Mouse (Mus musculus) midbrain, embryonic 15.5 days (tissue): Measurements from ENCODE around the gene 4930438A08Rik. TPM values are rescaled to one million over a fixed set of nuclear protein-coding genes. Genes with fewer than 3 reads are reported as not detected.

Experiments used
- ATAC-seq: fragments of 200-750 bp; cut with Nextera tagmentation; replicated peaks from 2 replicates; pipeline ENCODE4 v1.8.0; 2017; ENCODE audit warnings: moderate TSS enrichment
- H3K27ac ChIP-seq: fragments of 300-500 bp; sonication (generic); 2 replicates; pipeline ENCODE4 v1.5.1; 2015; ENCODE audit warnings: mild to moderate bottlenecking, inconsistent platforms
- H3K27me3 ChIP-seq: fragments of 300-500 bp; sonication (generic); replicated peaks from 2 replicates; pipeline ENCODE4 v1.6.1; 2015; ENCODE audit warnings: inconsistent platforms
- H3K36me3 ChIP-seq: fragments of 300-500 bp; sonication (generic); replicated peaks from 2 replicates; pipeline ENCODE4 v1.6.1; 2015; ENCODE audit warnings: inconsistent platforms
- H3K4me1 ChIP-seq: fragments of 300-500 bp; sonication (generic); 2 replicates; pipeline ENCODE4 v1.6.1; 2015; ENCODE audit warnings: inconsistent platforms
- H3K4me2 ChIP-seq: fragments of 300-500 bp; sonication (generic); 2 replicates; pipeline ENCODE4 v1.6.1; 2015; ENCODE audit warnings: inconsistent platforms, mild to moderate bottlenecking, moderate library complexity
- H3K4me3 ChIP-seq: fragments of 300-500 bp; sonication (generic); 2 replicates; pipeline ENCODE4 v1.5.1; 2015; ENCODE audit warnings: mild to moderate bottlenecking, inconsistent platforms
- H3K9ac ChIP-seq: fragments of 300-500 bp; sonication (generic); 2 replicates; pipeline ENCODE4 v1.6.1; 2015; ENCODE audit warnings: mild to moderate bottlenecking, inconsistent platforms
- H3K9me3 ChIP-seq: fragments of 300-500 bp; sonication (generic); 2 replicates; pipeline ENCODE4 v1.6.1; 2016; ENCODE audit warnings: inconsistent platforms
- WGBS: fragments of 180-500 bp; shearing (Covaris S2); methylation state at CpG from one replicate; pipeline ENCODE4 v1.1.7; 2015; ENCODE audit warnings: mixed read lengths; 5-methylcytosine and 5-hydroxymethylcytosine counted together
- polyA plus RNA-seq: library from polyadenylated mRNA; unstranded; fragments of >200 nt; fragmentation: Nextera tagmentation; extraction: Ambion mirVana; gene quantifications from 2 replicates; pipeline ENCODE4 v1.2.1, GENCODE M21; 2015

4930438A08Rik gene
- polyA plus RNA-seq, 1 experiment from 2014 or later = not detected

- Histone ChIP-seq H3K9ac (no peak overlapping the region), H3K36me3 (peaks cover 23% of the 10 kb centered on the region), H3K9me3 (no peaks in the 10 kb centered on the region), H3K4me2 (no peak overlapping the region), H3K4me3 (no peak overlapping the region), H3K27ac (no peak overlapping the region), H3K4me1 (no peaks in the 10 kb centered on the region), H3K27me3 (no peaks in the 10 kb centered on the region)
- no peak for ATAC-seq
- 94% methylated on average over 5 of the region's 5 CpGs for WGBS
Measured at GRCm38 (mm10) chr11:58315536-58316168, 41.1 kb downstream of the 4930438A08Rik start.

GRCm38 (mm10) chr11:58316344-58316743, 41.7 kb downstream of the 4930438A08Rik start:
- peaks cover 23% of the 10 kb centered on the region for H3K36me3 ChIP-seq
- H3K27me3 ChIP-seq = no peaks in the 10 kb centered on the region
- peak; percentile 44 for ATAC-seq
- no peak overlapping the region for H3K4me3 ChIP-seq
- H3K9ac ChIP-seq = no peak overlapping the region
- no peak overlapping the region for H3K27ac ChIP-seq
- no peak overlapping the region for H3K4me2 ChIP-seq
- no peaks in the 10 kb centered on the region for H3K9me3 ChIP-seq
- WGBS = 85% methylated on average over 17 of the region's 17 CpGs
- H3K4me1 ChIP-seq = peaks cover 2% of the 10 kb centered on the region

DNA sequence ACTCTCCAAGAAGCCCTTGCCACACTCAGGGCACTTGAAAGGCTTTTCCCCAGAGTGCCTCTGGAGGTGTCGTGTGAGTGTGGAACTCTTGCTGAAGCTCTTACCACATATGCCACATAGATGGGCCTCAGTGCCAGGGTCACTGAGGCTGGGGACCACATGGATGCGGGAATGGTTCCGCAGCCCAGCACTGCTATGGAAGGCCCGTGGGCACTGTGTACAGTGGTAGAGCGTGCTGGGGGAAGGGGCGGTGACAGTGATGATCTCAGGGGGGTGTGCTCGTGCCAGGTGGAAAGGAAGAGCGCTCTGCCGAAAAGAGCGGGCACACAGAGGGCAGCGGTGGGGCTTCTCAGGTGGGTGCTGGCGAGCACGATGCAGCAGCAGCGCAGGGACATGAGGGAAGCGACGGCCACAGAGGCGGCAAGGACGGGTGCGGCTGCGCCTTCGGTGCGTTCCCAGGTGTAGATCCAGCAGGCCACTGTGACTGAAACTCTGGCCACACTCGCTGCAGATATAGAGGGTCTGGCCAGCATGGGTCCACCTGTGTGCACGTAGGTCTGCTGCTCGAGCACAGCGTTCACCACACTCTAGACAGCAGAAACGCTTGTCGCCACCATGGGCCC, 42.3 kb downstream of the 4930438A08Rik start:
- Histone ChIP-seq H3K36me3 (peaks cover 23% of the 10 kb centered on the region), H3K4me2 (no peak overlapping the region), H3K9ac (no peak overlapping the region), H3K4me3 (no peak overlapping the region), H3K27ac (no peak overlapping the region), H3K27me3 (no peaks in the 10 kb centered on the region), H3K9me3 (no peaks in the 10 kb centered on the region), H3K4me1 (peaks cover 7% of the 10 kb centered on the region)
- 69% methylated on average over 28 of the region's 28 CpGs for WGBS
- ATAC-seq = peak; percentile 57; the same call in 1 of the 2 replicates

DNA sequence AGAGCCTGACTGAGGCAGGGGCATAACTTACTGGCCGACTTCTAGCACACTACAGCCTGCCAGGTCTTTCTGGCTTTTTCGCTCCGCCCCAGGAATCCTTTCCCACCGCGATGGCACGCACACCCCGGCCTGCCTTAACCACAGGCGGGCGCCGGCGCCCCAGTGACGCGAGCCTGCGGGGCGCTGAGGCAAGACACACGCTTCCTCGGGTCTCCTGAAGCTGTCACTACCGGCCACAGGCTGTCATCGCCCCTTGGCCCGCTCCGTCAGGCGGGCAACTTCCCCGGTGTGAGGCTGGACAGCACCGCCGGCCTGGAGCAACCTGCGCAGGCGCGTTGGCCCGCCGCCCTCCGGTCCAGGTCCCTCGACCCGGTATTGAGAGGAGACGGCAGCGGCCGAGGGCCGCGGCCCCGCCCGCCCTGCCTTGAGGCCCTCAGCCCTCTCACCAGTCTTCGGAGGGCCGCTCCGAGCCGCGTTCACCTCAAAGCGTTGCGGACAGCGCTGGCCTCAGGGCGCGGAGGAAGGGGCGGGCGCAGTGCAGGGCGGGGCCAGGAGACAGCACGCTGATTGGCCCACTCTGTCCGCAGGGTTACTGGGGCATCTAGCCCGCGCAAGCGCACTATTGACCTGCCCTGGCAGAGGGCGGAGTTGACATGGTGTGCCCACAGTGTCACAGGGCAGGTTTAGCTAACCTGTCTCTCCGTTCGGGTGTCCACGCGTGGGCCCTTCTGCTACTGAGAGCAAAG, 48.4 kb downstream of the 4930438A08Rik start:
- H3K9ac ChIP-seq = peak overlapping the region; percentile 93
- H3K36me3 ChIP-seq = 0 out of 2 replicates have a peak, but pooled peaks cover 8% of the 10 kb centered on the region
- peak overlapping the region; percentile 97 for H3K27ac ChIP-seq
- peak overlapping the region; percentile 76 for H3K4me3 ChIP-seq
- H3K27me3 ChIP-seq = no peaks in the 10 kb centered on the region
- no peaks in the 10 kb centered on the region for H3K9me3 ChIP-seq
- peak; percentile 98 for ATAC-seq
- WGBS = under 1% methylated on average over 63 of the region's 63 CpGs
- H3K4me1 ChIP-seq = peaks cover 26% of the 10 kb centered on the region
- H3K4me2 ChIP-seq = peak overlapping the region; percentile 70

GRCm38 (mm10) chr11:58323570-58324340, 49.2 kb downstream of the 4930438A08Rik start:
- Histone ChIP-seq H3K4me1 (peaks cover 29% of the 10 kb centered on the region), H3K9ac (peak overlapping the region; percentile 93), H3K27ac (peak overlapping the region; percentile 97), H3K4me3 (peak overlapping the region; percentile 76), H3K36me3 (0 out of 2 replicates have a peak, but pooled peaks cover 8% of the 10 kb centered on the region), H3K4me2 (peak overlapping the region; percentile 70), H3K27me3 (no peaks in the 10 kb centered on the region), H3K9me3 (no peaks in the 10 kb centered on the region)
- peak; percentile 31; the same call in 1 of the 2 replicates for ATAC-seq
- WGBS = 16% methylated on average over 24 of the region's 24 CpGs

- Histone ChIP-seq H3K27ac (no peak overlapping the region), H3K4me3 (no peak overlapping the region), H3K27me3 (no peaks in the 10 kb centered on the region), H3K9me3 (no peaks in the 10 kb centered on the region), H3K4me2 (no peak overlapping the region), H3K36me3 (0 out of 2 replicates have a peak, but pooled peaks cover 6% of the 10 kb centered on the region), H3K9ac (no peak overlapping the region), H3K4me1 (peaks cover 38% of the 10 kb centered on the region)
- ATAC-seq = no peak
- WGBS = 91% methylated on average over 3 of the region's 3 CpGs
Measured at GRCm38 (mm10) chr11:58324614-58325229, 50.1 kb downstream of the 4930438A08Rik start.

DNA sequence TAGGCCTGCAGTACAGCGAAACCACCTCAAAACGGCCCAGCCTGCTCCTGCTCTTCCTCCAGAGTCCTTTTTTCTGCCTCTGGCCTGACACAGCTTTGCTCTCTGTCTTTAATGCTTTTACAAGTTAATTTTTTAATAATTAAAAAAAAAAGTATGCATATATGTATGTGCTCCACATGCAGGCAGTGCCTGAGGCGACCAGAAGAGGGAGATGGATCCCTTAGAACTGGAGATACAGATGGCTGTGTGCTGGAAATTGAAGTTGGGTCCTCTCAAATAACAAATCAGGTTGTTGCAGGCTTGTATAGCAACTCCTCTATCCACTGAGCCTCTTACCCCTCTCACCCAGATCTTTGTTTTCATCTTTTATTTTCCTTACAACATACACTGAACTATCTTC, 52.2 kb downstream of the 4930438A08Rik start:
- no peak overlapping the region for H3K27ac ChIP-seq
- no peaks in the 10 kb centered on the region for H3K9me3 ChIP-seq
- 96% methylated on average over 3 of the region's 3 CpGs for WGBS
- no peak overlapping the region for H3K4me3 ChIP-seq
- H3K9ac ChIP-seq = no peak overlapping the region
- no peak for ATAC-seq
- H3K4me2 ChIP-seq = no peak overlapping the region
- peaks cover 40% of the 10 kb centered on the region for H3K4me1 ChIP-seq
- no peaks in the 10 kb centered on the region for H3K27me3 ChIP-seq
- 0 out of 2 replicates have a peak, but pooled peaks cover 4% of the 10 kb centered on the region for H3K36me3 ChIP-seq

- peaks cover 41% of the 10 kb centered on the region for H3K4me1 ChIP-seq
- peak; percentile 28 for ATAC-seq
- H3K9ac ChIP-seq = peak overlapping the region; percentile 88
- H3K4me2 ChIP-seq = peak overlapping the region; percentile 93
- peak overlapping the region; percentile 66 for H3K4me3 ChIP-seq
- H3K9me3 ChIP-seq = no peaks in the 10 kb centered on the region
- WGBS = under 1% methylated on average over 21 of the region's 21 CpGs
- H3K36me3 ChIP-seq = peaks cover 4% of the 10 kb centered on the region; the same call in 1 of the 2 replicates
- peak overlapping the region; percentile 78 for H3K27ac ChIP-seq
- H3K27me3 ChIP-seq = no peaks in the 10 kb centered on the region
Measured at GRCm38 (mm10) chr11:58329906-58330275, 55.3 kb downstream of the 4930438A08Rik start.

DNA sequence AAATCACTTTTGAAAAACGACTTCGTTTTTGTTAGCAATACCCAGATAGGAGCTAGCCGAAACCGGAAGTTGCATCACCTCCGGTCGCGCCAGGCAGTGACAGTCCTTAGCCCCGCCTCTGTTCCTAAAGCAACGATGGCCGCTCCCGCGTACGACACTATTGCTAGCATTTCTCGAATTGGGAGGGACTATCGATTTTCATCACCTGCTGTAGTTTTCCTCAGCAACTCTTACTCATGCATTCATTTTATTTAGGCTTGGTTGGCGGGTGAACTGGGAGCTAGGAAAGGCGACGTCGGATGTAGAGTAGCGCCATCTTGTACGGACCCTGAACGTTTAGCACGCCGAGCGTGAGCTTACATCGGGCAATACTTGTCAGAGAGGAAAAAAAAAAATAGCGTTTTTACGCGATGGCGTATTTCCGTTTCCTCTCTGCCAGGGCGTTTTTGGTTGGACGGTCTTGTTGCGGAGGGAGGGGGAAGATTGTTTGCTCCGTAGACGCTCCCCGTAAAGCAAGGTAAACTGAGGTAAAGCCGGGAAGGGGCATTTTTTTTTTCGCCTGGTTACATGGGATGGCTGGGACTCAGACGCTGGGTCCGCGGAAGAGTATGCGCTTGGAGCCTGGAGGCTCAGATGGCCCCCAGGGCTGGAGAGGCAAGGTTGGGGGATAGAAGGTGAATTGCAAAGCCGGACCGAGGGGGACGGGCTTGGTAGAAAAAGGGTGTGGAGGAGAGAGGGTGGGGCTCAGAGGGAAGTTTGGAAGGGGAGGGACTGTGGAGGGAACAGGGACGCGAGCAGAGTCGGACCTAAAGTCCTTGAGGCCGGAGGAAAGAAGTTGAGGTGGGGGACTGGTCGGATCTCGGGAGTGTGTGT, 55.9 kb downstream of the 4930438A08Rik start, which contains the start of the genes Zfp672 and Sh3bp5l:
Gene Zfp672 (minus strand): TSS at position 64 of the 873 bp plus-strand sequence.
Gene Sh3bp5l (plus strand): TSS at position 449 of the 873 bp plus-strand sequence.
- Histone ChIP-seq H3K27me3 (no peaks in the 10 kb centered on the region), H3K4me3 (peak within 1 kb of the TSS; percentile 66), H3K9ac (peak within 1 kb of the TSS; percentile 88), H3K4me1 (peaks cover 42% of the 10 kb centered on the region), H3K4me2 (peak within 1 kb of the TSS; percentile 93), H3K27ac (peak within 1 kb of the TSS; percentile 78), H3K9me3 (no peaks in the 10 kb centered on the region), H3K36me3 (peaks cover 4% of the 10 kb centered on the region; the same call in 1 of the 2 replicates)
- peak; percentile 96 for ATAC-seq
- WGBS = under 1% methylated on average over 52 of the region's 52 CpGs

- WGBS = 25% methylated on average over 10 of the region's 10 CpGs
Measured at GRCm38 (mm10) chr11:58331149-58331495, 56.5 kb downstream of the 4930438A08Rik start.

More at GRCm38 (mm10) chr11:58331149-58331495, 56.5 kb downstream of the 4930438A08Rik start:
- 0 out of 2 replicates have a peak overlapping the region, but pooled peaks have one; percentile 78 for H3K27ac ChIP-seq
- H3K9ac ChIP-seq = peak overlapping the region; percentile 88
- H3K4me3 ChIP-seq = peak overlapping the region; percentile 66
- H3K4me1 ChIP-seq = peaks cover 42% of the 10 kb centered on the region
- H3K4me2 ChIP-seq = peak overlapping the region; percentile 93
- no peaks in the 10 kb centered on the region for H3K27me3 ChIP-seq
- H3K9me3 ChIP-seq = no peaks in the 10 kb centered on the region
- ATAC-seq = peak; percentile 28
- H3K36me3 ChIP-seq = peaks cover 4% of the 10 kb centered on the region; the same call in 1 of the 2 replicates
